Comparison of ENCODE assay signal across 10 mouse cellular contexts in the genomic region with DNA sequence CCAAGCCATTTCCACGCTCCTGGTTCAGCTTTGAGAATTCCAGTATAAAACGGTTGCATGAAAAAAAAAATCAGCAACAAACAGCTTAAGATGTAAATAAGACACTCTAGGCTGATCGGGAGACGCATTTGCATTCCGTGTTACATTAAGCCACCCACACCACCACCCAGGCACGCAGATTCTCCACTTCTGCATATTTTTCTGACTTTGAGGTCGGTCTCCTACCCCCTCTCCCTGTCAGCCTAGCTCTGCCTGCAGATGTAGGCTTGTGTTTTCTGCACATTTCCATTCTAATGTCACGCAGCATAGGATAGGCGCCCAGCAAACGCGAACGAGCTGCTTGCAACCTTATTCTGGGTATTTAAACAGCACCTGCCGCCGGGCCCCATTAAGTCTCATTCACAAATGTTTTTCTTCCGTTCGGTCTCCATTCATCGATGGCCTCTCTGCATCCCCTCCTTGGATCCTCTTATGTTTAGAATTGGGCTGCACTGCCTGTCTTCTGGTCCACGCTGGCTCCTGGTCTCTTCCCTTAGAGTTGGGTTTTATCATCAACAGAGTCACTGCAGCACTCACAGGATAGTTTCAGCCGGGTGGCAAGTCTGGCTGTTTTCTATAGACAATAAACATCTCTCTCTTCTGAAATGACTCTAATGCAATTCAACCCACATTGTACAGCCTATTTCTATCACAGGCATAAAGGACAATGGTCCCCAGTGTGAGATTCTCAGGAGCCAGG. TPM values are rescaled to one million over a fixed set of nuclear protein-coding genes. Genes with fewer than 3 reads are reported as not detected.
DNase-seq lines count a peak whose midpoint lies in the region; ATAC-seq lines count a peak whose summit lies in the region.
"Had no signal": no experiment of that assay in that cellular context is flagged by ENCODE, and none has a peak within 500 bp of the region (broad histone marks: within the 10 kb centered on the region; RNA-seq: fewer than 3 reads in every experiment).

No protein-coding gene starts in this region.

- peaks cover 4% of the 10 kb centered on the region for H3K27me3 ChIP-seq in hindbrain, embryonic 11.5 days (ENCODE audit: control insufficient read depth, insufficient read depth, low read length)
- H3K27me3 ChIP-seq in midbrain, embryonic 11.5 days (ENCODE audit: control insufficient read depth, insufficient read depth, low read length) = peaks cover 9% of the 10 kb centered on the region

- H3K36me3 ChIP-seq in hindbrain, embryonic 11.5 days (ENCODE audit: control insufficient read depth, insufficient read depth, low read length) = no peaks in the 10 kb centered on the region
- no peaks in the 10 kb centered on the region for H3K36me3 ChIP-seq in midbrain, embryonic 11.5 days (ENCODE audit: control insufficient read depth, insufficient read depth, low read length)
- H3K36me3 ChIP-seq: lung, embryonic 15.5 days had no signal

- ATAC-seq in hindbrain, embryonic 11.5 days (ENCODE audit: low FRiP score) = no peak
- no peak for ATAC-seq in midbrain, embryonic 11.5 days (ENCODE audit: low FRiP score)

- intact Hi-C loops in left cerebral cortex, postnatal 4 days (cut with DNase I) = loop anchor here (5.0 kb wide), 1 partner anchor 103 kb away; no protein-coding TSS in a partner anchor

- peak overlapping the region; percentile 33 for H3K4me2 ChIP-seq in hindbrain, embryonic 11.5 days (replicated peaks; ENCODE audit: low read depth, low read length)
- H3K4me2 ChIP-seq in midbrain, embryonic 11.5 days = peak overlapping the region; percentile 30

- H3K4me3 ChIP-seq in hindbrain, embryonic 11.5 days (ENCODE audit: low read depth, low read length) = no peak overlapping the region
- H3K4me3 ChIP-seq in midbrain, embryonic 11.5 days (ENCODE audit: low read depth, low read length) = no peak overlapping the region
- H3K4me3 ChIP-seq: lung, embryonic 15.5 days had no signal

- H3K9me3 ChIP-seq in hindbrain, embryonic 11.5 days (ENCODE audit: control insufficient read depth, low read length) = no peaks in the 10 kb centered on the region
- no peaks in the 10 kb centered on the region for H3K9me3 ChIP-seq in midbrain, embryonic 11.5 days (ENCODE audit: control insufficient read depth, low read length)
- H3K9me3 ChIP-seq: lung, embryonic 15.5 days had no signal

- peaks cover 7% of the 10 kb centered on the region; the same call in 1 of the 2 replicates for H3K4me1 ChIP-seq in hindbrain, embryonic 11.5 days (replicated peaks; ENCODE audit: control insufficient read depth, insufficient read depth, low read length)
- peaks cover 17% of the 10 kb centered on the region; the same call in 1 of the 2 replicates for H3K4me1 ChIP-seq in midbrain, embryonic 11.5 days (ENCODE audit: control insufficient read depth, insufficient read depth, low read length)

- WGBS in hindbrain, embryonic 11.5 days = 13% methylated on average over 19 of the region's 19 CpGs
- 9% methylated on average over 19 of the region's 19 CpGs for WGBS in midbrain, embryonic 11.5 days

- peak; percentile 64 for DNase-seq in left cerebral cortex, adult 11 months (ENCODE audit: low spot score)
- no peak for DNase-seq in left cerebral cortex, postnatal 4 days
- peak; percentile 45 for DNase-seq in hindbrain, embryonic 11.5 days (ENCODE audit: low spot score)
- peak; percentile 94 for DNase-seq in midbrain, embryonic 11.5 days (ENCODE audit: low spot score, missing footprints)
- DNase-seq in telencephalon, adult 2 months (ENCODE audit: low read depth, low spot score) = peak; percentile 85
- no peak for DNase-seq in cerebellum, postnatal 10 days
- no peak for DNase-seq in thymus, postnatal 36 days
- no peak for DNase-seq in kidney, adult 9 months
- DNase-seq: adrenal gland, postnatal 36 days had no signal

- H3K27ac ChIP-seq in hindbrain, embryonic 11.5 days (ENCODE audit: low read depth, low read length) = peak overlapping the region; percentile 19; the same call in 1 of the 2 replicates
- H3K27ac ChIP-seq in midbrain, embryonic 11.5 days (ENCODE audit: low read depth, low read length) = peak overlapping the region; percentile 20; the same call in 1 of the 2 replicates
- H3K27ac ChIP-seq: lung, embryonic 15.5 days had no signal

- H3K9ac ChIP-seq in hindbrain, embryonic 11.5 days (ENCODE audit: low read depth, low read length) = no peak overlapping the region
- no peak overlapping the region; the same call in 1 of the 2 replicates for H3K9ac ChIP-seq in midbrain, embryonic 11.5 days (ENCODE audit: low read length)
- H3K9ac ChIP-seq: lung, embryonic 15.5 days had no signal

RNA-seq across cellular contexts. Expression of a gene that starts 49.3 kb away (rescaled TPM):
- 10 to 100 TPM; 22.7 to 24.9 TPM for total RNA-seq in left cerebral cortex, postnatal 4 days (2021)
- 90.3 and 92.3 TPM in 2 replicates for polyA plus RNA-seq in hindbrain, embryonic 11.5 days (2014; fragmentation: Nextera tagmentation; extraction: Ambion mirVana)
- 98.0 and 106 TPM in 2 replicates for polyA plus RNA-seq in midbrain, embryonic 11.5 days (2014; fragmentation: Nextera tagmentation; extraction: Ambion mirVana)

Comparison
In these comparisons a context has a peak if more than half of its experiments do, and no peak if none do; other contexts are left out.
1. DNase-seq: peak in left cerebral cortex, adult 11 months (single experiment), hindbrain, embryonic 11.5 days (single experiment), midbrain, embryonic 11.5 days (single experiment) and telencephalon, adult 2 months (single experiment); none in left cerebral cortex, postnatal 4 days (single experiment), cerebellum, postnatal 10 days (0 of 2), thymus, postnatal 36 days (0 of 2) and kidney, adult 9 months (single experiment).